Mouse (Mus musculus) gonadal fat pad, adult 2 months (tissue): ENCODE measurements around the gene Sf3b5. TPM values are rescaled to one million over a fixed set of nuclear protein-coding genes. Genes with fewer than 3 reads are reported as not detected.
A peak's percentile ranks its signal among the peaks of the same experiment; 100 is the strongest.
"Not testable (repeated sequence)": the region's sequence is repeated elsewhere in the genome, so short reads cannot be mapped to it uniquely, and the experiment has no call there.

Experiments used
- DNase-seq: peaks from one replicate; pipeline ENCODE4 v3.0.0-alpha.2; 2012; ENCODE audit warnings: low read depth
- polyA plus RNA-seq: library from polyadenylated mRNA; depleted of rRNA; stranded (reverse); fragments of >200 nt; gene quantifications from 2 replicates; pipeline ENCODE4 v1.2.3, GENCODE M21; 2012; rRNA removed

Gene Sf3b5
- polyA plus RNA-seq, 1 experiment: 26.1 TPM

GRCm38 (mm10) chr10:13007876-13008736, 3.0 kb downstream of the Sf3b5 start:
- DNase-seq: peak; percentile 77

- DNase-seq: no peak
These were observed 3.6 kb downstream of the Sf3b5 start for GRCm38 (mm10) chr10:13008737-13009121.

- DNase-seq: no peak
These were observed 8.9 kb downstream of the Sf3b5 start for GRCm38 (mm10) chr10:13014026-13014425.

GRCm38 (mm10) chr10:13016573-13016972, 11.4 kb downstream of the Sf3b5 start:
- DNase-seq: no peak

GRCm38 (mm10) chr10:13018510-13018909, 13.4 kb downstream of the Sf3b5 start:
- no peak for DNase-seq

- no peak for DNase-seq
These were observed 13.9 kb downstream of the Sf3b5 start for GRCm38 (mm10) chr10:13019026-13019425.

- DNase-seq: no peak
These were observed 17.0 kb downstream of the Sf3b5 start for GRCm38 (mm10) chr10:13022103-13022502.

GRCm38 (mm10) chr10:13023985-13024384, 18.8 kb downstream of the Sf3b5 start:
- not testable (repeated sequence) for DNase-seq

- DNase-seq: no peak
These were observed 22.6 kb downstream of the Sf3b5 start for GRCm38 (mm10) chr10:13027702-13028101.

- DNase-seq: no peak
These were observed 23.1 kb downstream of the Sf3b5 start for GRCm38 (mm10) chr10:13028215-13028614.

GRCm38 (mm10) chr10:13029416-13029815, 24.3 kb downstream of the Sf3b5 start:
- DNase-seq: no peak

GRCm38 (mm10) chr10:13035270-13035669, 30.1 kb downstream of the Sf3b5 start:
- no peak for DNase-seq

- DNase-seq: no peak
These were observed 34.6 kb downstream of the Sf3b5 start for GRCm38 (mm10) chr10:13039637-13040174.

- no peak for DNase-seq
These were observed 39.5 kb downstream of the Sf3b5 start for GRCm38 (mm10) chr10:13044659-13045058.

GRCm38 (mm10) chr10:13047816-13048215, 42.7 kb downstream of the Sf3b5 start:
- DNase-seq: no peak

GRCm38 (mm10) chr10:13056863-13057381, 51.8 kb downstream of the Sf3b5 start:
- DNase-seq: no peak

Other genes starting within 250 kb of the Sf3b5 start
- gene Utrn, start 136.0 kb upstream of the Sf3b5 start, polyA plus RNA-seq: 30.2 and 31.9 TPM in 2 replicates
- gene Stx11, start 41.0 kb upstream of the Sf3b5 start, polyA plus RNA-seq: 0.89 and 2.0 TPM in 2 replicates
- 43.8 and 47.5 TPM in 2 replicates for gene Plagl1, start 55.2 kb downstream of the Sf3b5 start, polyA plus RNA-seq
- not detected in 2 replicates for gene Zc2hc1b, start 172.7 kb downstream of the Sf3b5 start, polyA plus RNA-seq
- 17.0 and 21.9 TPM in 2 replicates for gene Ltv1, start 187.8 kb downstream of the Sf3b5 start, polyA plus RNA-seq